Mouse (Mus musculus) lung, adult 2 months (tissue): Measurements from ENCODE around the gene Frs3. TPM values are rescaled to one million over a fixed set of nuclear protein-coding genes. Genes with fewer than 3 reads are reported as not detected.

Experiments
- DNase-seq: peaks from one replicate; pipeline ENCODE4 v3.0.0; 2022
- H3K4me1 ChIP-seq: fragments of 200-500 bp; 2 replicates; pipeline ENCODE4 v1.6.1; 2011; ENCODE audit warnings: low read length; ENCODE audit not compliant: control insufficient read depth, insufficient read depth
- H3K4me3 ChIP-seq: fragments of 200-500 bp; replicated peaks from 2 replicates; pipeline ENCODE3; 2011; ENCODE audit warnings: low read depth, mild to moderate bottlenecking, control low read depth, low read length; ENCODE audit errors: extremely low read depth
- CTCF ChIP-seq: fragments of 200-500 bp; IDR thresholded peaks from 2 replicates; pipeline ENCODE4 v1.5.1; 2011; ENCODE audit warnings: mild to moderate bottlenecking, low read length, control low read depth; ENCODE audit not compliant: insufficient read depth
- POLR2A ChIP-seq: fragments of 200-500 bp; IDR thresholded peaks from 2 replicates; pipeline ENCODE4 v1.6.1; 2011; ENCODE audit warnings: low read depth, mild to moderate bottlenecking, control low read depth, low read length, borderline replicate concordance; ENCODE audit errors: extremely low read depth
- WGBS: fragments of 180-500 bp; shearing (Covaris S2); methylation state at CpG from one replicate; pipeline ENCODE4 v1.1.7; 2018; 5-methylcytosine and 5-hydroxymethylcytosine counted together
- polyA plus RNA-seq: library from polyadenylated mRNA; depleted of rRNA; stranded (reverse); fragments of >200 nt; gene quantifications from 2 replicates; pipeline ENCODE4 v1.2.3, GENCODE M21; 2012

Gene Frs3
- polyA plus RNA-seq, 1 experiment: 17.2 TPM

GRCm38 (mm10) chr17:47738066-47738878, 49.4 kb downstream of the Frs3 start:
- TF ChIP-seq CTCF: no peak
- H3K4me1 ChIP-seq: peaks cover 8% of the 10 kb centered on the region; the same call in 1 of the 2 replicates
- 2% methylated on average over 59 of the region's 61 CpGs for WGBS
- H3K4me3 ChIP-seq: peak overlapping the region; percentile 92
- no peak for DNase-seq

GRCm38 (mm10) chr17:47738879-47739798, 50.3 kb downstream of the Frs3 start:
- 27% methylated on average over 20 of the region's 20 CpGs for WGBS
- Histone ChIP-seq H3K4me1 (peaks cover 8% of the 10 kb centered on the region; the same call in 1 of the 2 replicates), H3K4me3 (peak overlapping the region; percentile 26)
- TF ChIP-seq CTCF (no peak), POLR2A (no peak)
- no peak for DNase-seq

GRCm38 (mm10) chr17:47740186-47740585, 51.4 kb downstream of the Frs3 start:
- Histone ChIP-seq H3K4me1 (peaks cover 8% of the 10 kb centered on the region; the same call in 1 of the 2 replicates), H3K4me3 (no peak overlapping the region)
- 85% methylated on average over 2 of the region's 2 CpGs for WGBS
- no peak for DNase-seq
- TF ChIP-seq CTCF (no peak), POLR2A (no peak)

GRCm38 (mm10) chr17:47742991-47743734, 54.3 kb downstream of the Frs3 start:
- H3K4me1 ChIP-seq: peaks cover 8% of the 10 kb centered on the region; the same call in 1 of the 2 replicates
- 28% methylated on average over 16 of the region's 16 CpGs for WGBS
- DNase-seq: no peak
- TF ChIP-seq POLR2A (no peak), CTCF (peak; percentile 51)
- H3K4me3 ChIP-seq: no peak overlapping the region

- TF ChIP-seq CTCF: no peak
- no peak for TF ChIP-seq POLR2A
- no peak for DNase-seq
- Histone ChIP-seq H3K4me1 (peaks cover 8% of the 10 kb centered on the region), H3K4me3 (no peak overlapping the region)
- WGBS: 96% methylated on average over 14 of the region's 14 CpGs
Observed at GRCm38 (mm10) chr17:47744086-47744485, 55.3 kb downstream of the Frs3 start.

- H3K4me1 ChIP-seq: peaks cover 9% of the 10 kb centered on the region
- no peak overlapping the region for H3K4me3 ChIP-seq
- no peak for DNase-seq
- 89% methylated on average over 10 of the region's 10 CpGs for WGBS
- TF ChIP-seq POLR2A (no peak), CTCF (peak; percentile 34; the same call in 1 of the 2 replicates)
Observed at GRCm38 (mm10) chr17:47744746-47745368, 56.0 kb downstream of the Frs3 start.

GRCm38 (mm10) chr17:47748791-47749553, 60.1 kb downstream of the Frs3 start:
- DNase-seq: no peak
- H3K4me3 ChIP-seq: no peak overlapping the region
- 45% methylated on average over 14 of the region's 14 CpGs for WGBS
- TF ChIP-seq POLR2A (no peak), CTCF (no peak)
- peaks cover 9% of the 10 kb centered on the region for H3K4me1 ChIP-seq

GRCm38 (mm10) chr17:47749626-47750025, 60.8 kb downstream of the Frs3 start:
- TF ChIP-seq CTCF (no peak), POLR2A (no peak)
- DNase-seq: no peak
- no peak overlapping the region for H3K4me3 ChIP-seq
- 71% methylated on average over 3 of the region's 3 CpGs for WGBS
- peaks cover 9% of the 10 kb centered on the region for H3K4me1 ChIP-seq
